Mouse (Mus musculus) neutrophil, adult 5-6 weeks (primary cell): ENCODE data around the gene Icam5. TPM values are rescaled to one million over a fixed set of nuclear protein-coding genes. Genes with fewer than 3 reads are reported as not detected.
"Not testable (repeated sequence)": the region's sequence is repeated elsewhere in the genome, so short reads cannot be mapped to it uniquely, and the experiment has no call there.

Experiments
- ATAC-seq: fragments of 151-379, 151-347 bp; 2 replicates; pipeline ENCODE4 v1.8.0; 2017; ENCODE audit warnings: mild to moderate bottlenecking, moderate TSS enrichment; ENCODE audit not compliant: insufficient number of reproducible peaks, poor library complexity, low FRiP score, severe bottlenecking; ENCODE audit errors: extremely low read depth
- total RNA-seq: library from RNA; stranded (forward); fragments of 200-1000 nt; gene quantifications from 2 replicates; pipeline ENCODE4 v1.2.3, GENCODE M21; 2017

The Icam5 gene
- total RNA-seq, 1 experiment from 2014 or later = not detected

- ATAC-seq = not testable (repeated sequence)
Observed at GRCm38 (mm10) chr9:21010939-21011541, 20.8 kb upstream of the Icam5 start.

GRCm38 (mm10) chr9:21011846-21012312 lies 20.0 kb upstream of the Icam5 start:
- no peak for ATAC-seq

GRCm38 (mm10) chr9:21012368-21012767 lies 19.5 kb upstream of the Icam5 start:
- no peak for ATAC-seq

GRCm38 (mm10) chr9:21014691-21015570 lies 16.9 kb upstream of the Icam5 start:
- ATAC-seq = peak; percentile 76

GRCm38 (mm10) chr9:21015571-21016130 lies 16.2 kb upstream of the Icam5 start, which contains the start of gene Icam1:
Gene Icam1, plus strand, starts transcription at chr9:21015985.
- peak; percentile 46 for ATAC-seq

- ATAC-seq = no peak
Observed at GRCm38 (mm10) chr9:21016331-21017176, 15.3 kb upstream of the Icam5 start.

- ATAC-seq = no peak
Observed at GRCm38 (mm10) chr9:21017177-21017575, 14.7 kb upstream of the Icam5 start.

GRCm38 (mm10) chr9:21018600-21018999 lies 13.3 kb upstream of the Icam5 start:
- no peak for ATAC-seq

- ATAC-seq = no peak
Observed at GRCm38 (mm10) chr9:21021363-21021762, 10.5 kb upstream of the Icam5 start.

- ATAC-seq = no peak
Observed at GRCm38 (mm10) chr9:21022288-21022687, 9.6 kb upstream of the Icam5 start.

- ATAC-seq = no peak
Observed at GRCm38 (mm10) chr9:21022726-21023125, 9.1 kb upstream of the Icam5 start.

- ATAC-seq = no peak
Observed at GRCm38 (mm10) chr9:21025258-21025810, 6.5 kb upstream of the Icam5 start.

- no peak for ATAC-seq
Observed at GRCm38 (mm10) chr9:21026849-21027248, 5.0 kb upstream of the Icam5 start.

- ATAC-seq = no peak
Observed at GRCm38 (mm10) chr9:21027774-21028290, 4.0 kb upstream of the Icam5 start.

GRCm38 (mm10) chr9:21028560-21029110 lies 3.2 kb upstream of the Icam5 start:
- ATAC-seq = no peak

GRCm38 (mm10) chr9:21029291-21030054 lies 2.4 kb upstream of the Icam5 start, which contains the start of gene Icam4:
Gene Icam4, plus strand, starts transcription at chr9:21029373.
- peak; percentile 36 for ATAC-seq

GRCm38 (mm10) chr9:21030055-21030600 lies 1.7 kb upstream of the Icam5 start:
- no peak for ATAC-seq
